Mouse (Mus musculus) B cell, adult (primary cell): Measurements from ENCODE around the gene Dbndd2. TPM values are rescaled to one million over a fixed set of nuclear protein-coding genes. Genes with fewer than 3 reads are reported as not detected.

Experiments
- total RNA-seq: library from RNA; stranded (reverse); gene quantifications from 4 replicates; pipeline ENCODE4 v1.2.4, GENCODE M21; 2023; ENCODE audit not compliant: inconsistent age

The Dbndd2 gene
- total RNA-seq: 5.2 to 7.2 TPM (median 6.9 TPM) in 4 replicates

DNA sequence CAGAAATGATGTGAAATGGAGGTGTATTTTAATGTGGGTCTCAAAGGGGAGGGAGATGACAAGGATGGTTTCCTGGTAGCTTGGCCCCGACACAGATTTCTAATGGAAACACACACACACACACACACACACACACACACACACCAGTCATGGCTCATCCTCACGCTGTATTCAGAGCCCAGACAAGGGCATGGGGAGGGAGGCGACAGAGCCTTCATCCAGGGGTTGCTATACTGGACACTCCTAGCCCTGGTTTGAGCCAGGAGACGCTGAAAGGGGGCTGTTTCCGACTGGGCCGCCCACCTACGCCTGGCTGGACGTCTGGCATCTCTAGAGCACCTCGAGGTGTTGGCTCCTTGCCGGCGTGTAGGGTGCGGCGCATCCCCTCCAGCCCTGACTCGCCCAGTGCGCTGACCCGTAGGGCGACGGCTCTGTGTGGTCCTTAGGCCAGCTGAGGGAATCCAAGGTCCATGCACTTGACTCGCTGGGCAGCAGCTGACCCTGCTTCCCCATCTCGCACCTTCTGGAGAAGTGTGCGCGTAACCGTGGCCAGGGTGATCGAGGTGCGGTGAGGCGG is at the start of gene Dbndd2:
TSS of gene Dbndd2 (plus strand) at position 426 of the 577 bp plus-strand sequence.

DNA sequence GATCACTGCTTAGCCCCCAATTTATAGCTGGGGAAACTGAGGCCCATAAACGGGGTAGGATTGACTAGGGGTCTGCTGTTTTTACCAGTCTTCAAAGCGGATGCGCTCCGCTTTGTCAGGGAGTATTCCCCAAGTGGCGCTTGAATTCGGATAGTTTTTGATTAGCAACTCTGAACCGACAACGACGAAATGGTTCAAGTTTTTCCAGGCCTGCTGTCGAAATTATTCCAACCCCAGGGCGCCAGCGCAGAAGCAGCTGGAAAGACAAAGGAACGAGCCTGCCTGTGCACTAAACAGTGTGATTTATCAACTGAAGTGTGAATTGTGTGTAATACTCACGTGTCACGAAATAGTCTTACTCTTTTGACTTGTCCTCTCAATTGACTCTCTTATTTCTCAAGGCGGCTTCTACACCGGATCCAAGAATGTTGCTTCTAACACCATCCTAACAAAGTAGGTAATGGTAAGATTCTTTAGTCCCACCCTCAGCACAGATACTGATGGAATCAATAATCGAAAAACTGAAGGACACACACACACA is 42.4 kb upstream of the Dbndd2 start, which contains the start of gene Sdc4:
TSS of gene Sdc4 (minus strand) at position 428 of the 541 bp plus-strand sequence.

DNA sequence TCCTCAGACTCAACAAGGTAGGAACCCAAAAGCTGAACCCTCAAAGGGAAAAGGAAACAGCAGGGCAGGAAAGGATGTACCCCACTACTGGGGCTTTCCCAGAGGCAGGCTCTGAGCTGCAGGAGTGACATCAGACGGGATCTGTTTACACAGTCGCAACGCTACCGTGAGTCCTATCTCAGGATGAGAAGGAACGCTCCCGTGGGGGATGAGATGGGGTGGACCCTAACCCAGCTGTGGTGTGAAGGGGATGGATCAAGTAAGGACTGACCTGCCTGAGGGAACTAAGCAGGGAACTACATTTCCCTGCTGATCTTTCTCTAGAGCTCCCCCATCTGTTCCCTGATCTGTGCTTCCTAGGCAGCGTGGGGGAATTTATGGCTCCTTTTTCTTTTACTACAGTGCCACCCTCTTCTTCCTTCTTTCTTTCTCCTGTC is 29.0 kb upstream of the Dbndd2 start, which contains the start of gene Sys1:
TSS of gene Sys1 (plus strand) at position 101 of the 437 bp plus-strand sequence.

DNA sequence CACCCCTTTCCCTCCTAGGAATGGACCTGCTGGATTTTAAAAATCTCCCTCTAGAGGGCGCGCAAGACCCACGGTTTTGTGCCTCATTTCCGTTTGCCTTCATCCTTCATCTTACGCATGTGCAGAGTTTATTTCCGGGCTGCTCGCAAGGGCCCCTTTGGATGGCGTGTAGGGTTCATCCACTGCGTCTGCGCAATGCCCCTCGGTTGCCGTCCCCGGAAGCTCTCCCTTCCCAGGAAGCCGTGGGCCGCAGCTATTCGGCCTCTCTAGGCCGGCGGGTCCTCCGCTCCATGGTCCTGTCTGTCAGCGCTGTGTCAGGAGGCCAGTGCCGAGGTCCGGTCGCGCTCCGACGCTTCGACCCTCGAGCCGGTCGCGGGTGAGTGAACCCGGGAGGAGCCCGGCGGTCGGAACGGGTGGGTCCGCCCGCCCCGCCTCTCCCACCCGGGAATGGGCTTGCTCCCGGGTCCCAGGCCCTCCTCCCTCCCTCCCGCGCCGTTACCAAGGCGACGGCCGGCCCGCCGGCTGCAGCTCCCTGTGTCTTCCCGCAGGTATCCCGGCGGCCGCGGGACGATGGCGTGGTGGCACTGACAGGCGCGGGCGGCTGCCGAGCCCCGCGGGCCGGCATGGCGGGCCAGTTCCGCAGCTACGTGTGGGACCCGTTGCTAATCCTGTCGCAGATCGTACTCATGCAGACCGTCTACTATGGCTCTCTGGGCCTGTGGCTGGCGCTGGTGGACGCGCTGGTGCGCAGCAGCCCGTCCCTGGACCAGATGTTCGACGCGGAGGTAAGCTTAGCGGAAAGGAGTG is 25.0 kb upstream of the Dbndd2 start, which contains the start of gene Gm20458:
TSS of gene Gm20458 (plus strand) at position 223 of the 807 bp plus-strand sequence.

DNA sequence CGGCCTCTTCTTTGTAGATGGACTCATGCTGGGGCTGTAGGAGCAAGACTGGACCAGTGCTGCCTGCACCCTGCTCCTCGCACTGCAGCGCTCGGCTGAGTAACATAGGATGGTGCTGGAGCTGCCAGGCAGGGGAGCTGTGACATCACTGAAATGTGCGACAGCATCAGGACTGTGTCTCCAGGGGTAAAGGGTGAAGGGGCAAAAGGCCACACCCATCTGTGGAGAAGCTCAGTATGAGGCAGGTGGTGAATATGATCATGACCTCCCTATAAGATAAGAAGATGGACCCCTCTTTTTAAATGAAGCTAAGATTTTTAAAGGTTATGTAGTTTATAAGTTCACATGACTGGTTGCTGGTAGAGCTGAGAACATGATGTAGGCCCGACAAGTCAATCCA is 12.3 kb upstream of the Dbndd2 start, which contains the start of gene Trp53tg5:
TSS of gene Trp53tg5 (minus strand) at position 101 of the 400 bp plus-strand sequence.

DNA sequence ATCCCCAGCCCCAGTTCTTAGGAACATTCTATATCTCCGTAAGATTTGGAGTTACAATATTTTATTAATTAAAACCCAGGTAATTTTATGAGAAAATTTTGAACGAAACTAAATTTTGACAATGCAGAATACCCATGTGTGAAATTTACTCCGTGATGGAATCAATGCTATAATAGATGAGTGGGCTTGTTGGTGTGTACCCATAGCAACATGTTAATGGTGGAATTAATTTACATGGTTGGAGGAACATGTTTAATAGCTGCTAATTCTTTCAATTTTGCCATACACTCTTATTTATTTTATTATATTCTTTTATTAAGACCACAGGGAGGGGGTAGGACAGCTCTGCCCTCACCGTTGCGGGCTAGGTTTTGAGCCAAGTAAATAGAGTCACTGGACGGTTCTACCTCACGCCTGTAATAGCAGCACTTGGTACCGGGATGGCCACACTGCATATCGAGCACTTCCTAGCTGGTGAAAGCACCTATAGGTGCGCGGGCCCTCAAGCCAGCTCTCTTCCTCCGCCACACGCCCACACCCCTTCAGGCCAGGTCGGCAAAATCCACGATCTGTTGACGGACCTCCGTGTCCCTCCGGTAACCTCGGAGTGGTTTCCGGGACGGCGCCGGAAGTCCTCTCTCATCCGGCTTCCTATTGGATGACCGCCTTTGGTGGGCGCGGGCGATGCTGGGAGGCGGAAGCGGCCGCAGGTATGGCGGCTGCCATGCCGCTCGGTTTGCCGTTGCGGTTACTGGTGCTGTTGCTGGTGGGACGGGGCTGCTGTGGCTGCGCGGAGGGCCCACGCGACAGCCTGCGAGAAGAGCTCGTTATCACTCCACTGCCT is 11.2 kb downstream of the Dbndd2 start, which contains the start of gene Pigt:
TSS of gene Pigt (plus strand) at position 674 of the 844 bp plus-strand sequence.

Other genes starting within 250 kb of the Dbndd2 start
- gene Svs2, start 247.6 kb upstream of the Dbndd2 start, total RNA-seq: not detected in 4 replicates
- not detected in 4 replicates for gene Svs3b, start 229.5 kb upstream of the Dbndd2 start, total RNA-seq
- gene Svs4, start 207.6 kb upstream of the Dbndd2 start, total RNA-seq: not detected in 4 replicates
- not detected in 4 replicates for gene Svs3a, start 196.8 kb upstream of the Dbndd2 start, total RNA-seq
- not detected in 4 replicates for gene Svs6, start 169.4 kb upstream of the Dbndd2 start, total RNA-seq
- 1.7 TPM in 1 of 4 replicates, not detected in the others for gene Svs5, start 153.4 kb upstream of the Dbndd2 start, total RNA-seq
- gene Slpi, start 97.0 kb upstream of the Dbndd2 start, total RNA-seq: 6.4 to 8.2 TPM (median 6.7 TPM) in 4 replicates
- 0.24 to 0.69 TPM (median 0.34 TPM) in 4 replicates for gene Rbpjl, start 83.0 kb upstream of the Dbndd2 start, total RNA-seq
- gene Matn4, start 80.9 kb upstream of the Dbndd2 start, total RNA-seq: 0.35 to 0.83 TPM (median 0.39 TPM) in 3 of 4 replicates, not detected in the other
- gene Sdc4, start 42.2 kb upstream of the Dbndd2 start, total RNA-seq: 173 to 196 TPM (median 177 TPM) in 4 replicates
- 52.1 to 63.2 TPM (median 59.2 TPM) in 4 replicates for gene Sys1, start 29.1 kb upstream of the Dbndd2 start, total RNA-seq
- gene Gm20458, start 25.1 kb upstream of the Dbndd2 start, total RNA-seq: 2.1 to 5.1 TPM in 2 of 4 replicates, not detected in the others
- gene Trp53tg5, start 12.4 kb upstream of the Dbndd2 start, total RNA-seq: not detected in 4 replicates
- 69.4 to 79.5 TPM (median 75.7 TPM) in 4 replicates for gene Pigt, start 11.4 kb downstream of the Dbndd2 start, total RNA-seq
- gene Wfdc2, start 76.3 kb downstream of the Dbndd2 start, total RNA-seq: not detected in 4 replicates
- gene Spint3, start 87.4 kb downstream of the Dbndd2 start, total RNA-seq: not detected in 4 replicates
- gene Wfdc6a, start 99.3 kb downstream of the Dbndd2 start, total RNA-seq: not detected in 4 replicates
- gene Eppin, start 107.5 kb downstream of the Dbndd2 start, total RNA-seq: not detected in 4 replicates
- not detected in 4 replicates for gene Wfdc6b, start 127.4 kb downstream of the Dbndd2 start, total RNA-seq
- not detected in 4 replicates for gene Wfdc8, start 127.5 kb downstream of the Dbndd2 start, total RNA-seq
- not detected in 4 replicates for gene Wfdc16, start 152.7 kb downstream of the Dbndd2 start, total RNA-seq
- gene Wfdc10, start 169.9 kb downstream of the Dbndd2 start, total RNA-seq: not detected in 4 replicates
- not detected in 4 replicates for gene Wfdc9, start 170.5 kb downstream of the Dbndd2 start, total RNA-seq
- not detected in 4 replicates for gene Wfdc11, start 188.0 kb downstream of the Dbndd2 start, total RNA-seq
- not detected in 4 replicates for gene Wfdc13, start 199.0 kb downstream of the Dbndd2 start, total RNA-seq
- gene Spint4, start 212.4 kb downstream of the Dbndd2 start, total RNA-seq: not detected in 4 replicates
- gene Spint5, start 229.2 kb downstream of the Dbndd2 start, total RNA-seq: not detected in 4 replicates